Mouse (Mus musculus) right cerebral cortex, postnatal 25 days (tissue): ENCODE results near the gene Hip1.
"Not testable (repeated sequence)": the region's sequence is repeated elsewhere in the genome, so short reads cannot be mapped to it uniquely, and the experiment has no call there.

Experiments
- DNase-seq: peaks from one replicate; pipeline ENCODE4 v3.0.0; 2022

Gene Hip1

DNA sequence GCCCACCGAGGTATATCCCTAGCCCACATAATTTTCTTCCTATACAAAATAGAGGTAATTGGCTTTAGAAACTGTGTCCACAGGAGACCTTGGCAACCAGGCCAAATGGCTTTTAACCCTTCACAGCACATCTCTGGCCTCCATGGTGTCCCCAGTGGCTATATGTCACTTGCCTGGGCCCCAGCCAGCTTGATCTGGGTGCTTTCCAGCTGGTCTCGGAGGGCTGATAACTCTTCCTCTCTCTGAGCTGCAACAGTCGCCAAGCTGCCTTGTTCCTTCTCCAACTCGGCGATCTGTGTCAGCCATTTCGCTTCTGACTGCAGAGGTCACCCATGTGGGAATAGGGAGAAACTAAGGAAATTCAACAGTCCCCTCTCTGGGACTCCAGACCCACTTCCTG is 113.8 kb downstream of the Hip1 start:
- DNase-seq = no peak

GRCm38 (mm10) chr5:135428786-135429185 is 116.1 kb downstream of the Hip1 start:
- DNase-seq = no peak

- DNase-seq = no peak
Observed at GRCm38 (mm10) chr5:135410266-135410665, 134.7 kb downstream of the Hip1 start.

DNA sequence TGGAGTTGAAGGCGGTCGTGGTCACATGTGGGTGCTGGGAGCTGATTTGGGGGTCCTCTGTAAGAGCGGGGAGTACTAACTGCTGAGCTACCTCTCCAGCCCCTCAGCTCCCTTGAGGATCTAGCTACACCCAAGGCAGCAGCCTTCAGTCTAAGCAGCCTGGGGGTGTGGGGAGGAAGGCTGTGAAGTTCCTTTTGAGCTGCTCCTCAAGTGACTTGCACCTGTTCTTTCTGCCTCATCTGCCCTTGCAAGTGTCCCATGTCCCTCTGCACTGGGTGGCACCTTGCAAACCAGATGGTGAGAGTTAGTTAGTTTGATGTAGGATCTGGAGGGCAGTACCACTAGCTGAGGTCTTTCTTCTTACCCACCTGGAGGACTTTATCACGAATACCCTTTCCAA is 136.8 kb downstream of the Hip1 start:
- no peak for DNase-seq

DNA sequence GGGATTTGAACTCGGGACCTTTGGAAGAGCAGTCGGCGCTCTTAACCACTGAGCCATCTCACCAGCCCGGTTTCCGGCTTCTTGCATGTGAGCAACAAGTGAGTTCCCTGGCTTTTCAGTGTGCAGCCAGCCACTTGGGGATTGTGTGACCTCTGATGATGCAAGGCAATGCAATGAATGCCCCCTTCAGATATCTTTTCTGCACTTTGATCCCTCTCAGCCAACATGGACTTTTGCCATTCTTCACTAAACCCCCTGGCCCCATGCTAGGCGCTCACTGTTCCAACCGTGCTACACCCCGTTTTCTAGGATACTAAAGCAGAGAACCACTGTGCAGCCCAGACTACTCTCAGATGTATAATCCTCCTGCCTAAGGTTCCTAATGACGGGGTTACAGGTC is 139.5 kb downstream of the Hip1 start:
- no peak for DNase-seq

DNA sequence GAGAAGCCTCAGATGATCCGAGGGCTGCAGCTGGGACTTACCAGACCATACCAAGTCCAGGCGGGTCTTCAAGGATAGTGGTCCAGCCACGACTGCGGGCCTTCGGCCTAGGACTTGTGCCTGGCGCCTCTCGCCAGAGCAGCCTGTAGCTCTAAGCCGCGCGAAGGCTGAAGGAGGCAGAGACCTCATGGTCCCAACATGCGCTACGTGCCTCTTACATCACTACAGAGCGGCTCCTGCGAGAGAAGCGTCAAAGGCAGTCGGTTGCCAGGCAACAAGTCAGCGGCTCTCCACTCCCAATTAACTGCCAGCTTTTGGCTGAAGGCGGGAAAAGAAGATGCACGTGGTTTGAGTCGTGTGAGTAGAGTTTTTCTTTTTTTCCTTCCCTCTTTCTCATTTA is 140.3 kb downstream of the Hip1 start:
- DNase-seq = peak; percentile 75

- peak; percentile 66 for DNase-seq
Observed at GRCm38 (mm10) chr5:135400244-135400643, 144.7 kb downstream of the Hip1 start.

- no peak for DNase-seq
Observed at GRCm38 (mm10) chr5:135399382-135399781, 145.5 kb downstream of the Hip1 start.

DNA sequence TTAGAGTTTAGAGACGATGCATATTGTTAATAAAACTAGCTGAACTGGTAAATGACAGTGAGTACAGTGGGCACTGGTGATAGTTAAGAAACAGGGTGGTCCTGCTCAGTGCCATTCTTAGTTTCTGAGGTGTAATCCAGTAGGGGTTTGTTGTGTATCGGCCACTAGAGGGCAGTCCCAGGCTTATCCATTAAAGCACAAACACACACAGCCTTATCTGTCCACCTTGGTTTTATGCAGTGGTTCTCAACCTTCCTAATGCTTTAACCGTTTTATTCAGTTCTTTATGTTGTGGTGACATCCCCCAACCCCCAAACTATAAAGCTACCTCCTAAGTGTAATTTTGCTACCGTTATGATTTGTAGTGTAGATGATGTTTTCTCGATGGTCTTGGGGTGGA is 149.1 kb downstream of the Hip1 start:
- no peak for DNase-seq

DNA sequence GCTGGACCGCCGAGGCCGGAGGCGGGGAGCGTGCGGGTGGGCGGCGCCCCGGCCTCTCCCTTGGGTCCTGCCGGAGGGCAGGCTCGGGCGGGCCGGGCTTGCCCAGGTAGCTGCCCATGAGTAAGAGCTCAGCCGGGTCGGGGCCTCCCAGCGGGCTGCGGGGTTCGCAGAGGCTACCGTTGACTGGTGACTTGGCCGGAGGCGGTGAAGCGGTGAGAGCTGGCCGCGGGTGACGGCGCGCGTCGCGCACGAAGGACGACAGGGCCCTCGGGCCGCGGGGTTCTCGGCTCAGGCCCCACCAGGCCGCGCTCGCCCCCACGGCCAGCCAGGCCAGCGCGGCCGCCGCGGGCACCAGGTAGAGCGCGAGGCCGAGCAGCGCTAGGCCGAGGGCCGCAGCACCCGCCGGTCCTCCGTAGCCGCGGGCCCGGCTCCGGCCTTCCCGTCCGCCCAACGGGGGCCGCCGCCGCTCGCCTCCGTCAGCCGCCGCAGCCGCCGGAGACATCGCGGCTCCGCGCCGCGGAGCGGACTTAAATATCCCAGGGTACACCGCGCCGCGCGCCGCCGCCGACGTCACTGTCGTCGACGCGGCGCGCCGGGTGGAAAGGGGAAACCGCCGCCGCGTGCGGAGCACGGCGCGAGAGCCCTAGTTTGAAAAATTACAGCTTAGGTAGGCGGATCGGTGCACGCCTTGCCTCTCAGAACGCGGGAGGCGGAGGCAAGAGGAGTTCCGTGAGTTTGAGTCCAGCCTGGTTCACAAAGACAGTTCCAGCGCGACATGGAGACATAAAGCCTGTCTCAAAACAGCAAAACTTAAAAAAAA is 150.7 kb downstream of the Hip1 start, which contains the start of gene Pom121:
Pom121 (minus strand) TSS at position 543 of the 820 bp plus-strand sequence.
- DNase-seq = peak; percentile 84

- DNase-seq = no peak
Observed at GRCm38 (mm10) chr5:135383771-135384170, 161.1 kb downstream of the Hip1 start.

DNA sequence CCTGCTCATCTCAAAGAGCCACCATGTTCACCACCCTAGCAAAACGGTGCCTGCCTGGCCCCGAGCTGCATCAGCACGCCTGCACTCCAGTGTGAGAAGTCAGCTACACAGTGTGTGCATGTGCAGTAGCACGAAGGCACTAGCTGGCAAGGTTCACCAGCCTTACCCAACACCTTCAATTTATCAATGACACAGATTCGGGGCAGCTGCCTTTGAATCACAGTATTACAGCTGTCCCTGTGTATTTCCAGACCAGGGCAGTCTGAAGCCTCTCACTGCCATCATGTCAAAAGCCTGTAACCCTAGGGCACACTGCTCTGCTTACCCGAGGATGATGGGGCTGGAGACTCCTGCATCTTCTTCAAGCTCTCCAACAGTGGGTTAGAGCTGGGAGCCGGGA is 162.2 kb downstream of the Hip1 start:
- DNase-seq = no peak

DNA sequence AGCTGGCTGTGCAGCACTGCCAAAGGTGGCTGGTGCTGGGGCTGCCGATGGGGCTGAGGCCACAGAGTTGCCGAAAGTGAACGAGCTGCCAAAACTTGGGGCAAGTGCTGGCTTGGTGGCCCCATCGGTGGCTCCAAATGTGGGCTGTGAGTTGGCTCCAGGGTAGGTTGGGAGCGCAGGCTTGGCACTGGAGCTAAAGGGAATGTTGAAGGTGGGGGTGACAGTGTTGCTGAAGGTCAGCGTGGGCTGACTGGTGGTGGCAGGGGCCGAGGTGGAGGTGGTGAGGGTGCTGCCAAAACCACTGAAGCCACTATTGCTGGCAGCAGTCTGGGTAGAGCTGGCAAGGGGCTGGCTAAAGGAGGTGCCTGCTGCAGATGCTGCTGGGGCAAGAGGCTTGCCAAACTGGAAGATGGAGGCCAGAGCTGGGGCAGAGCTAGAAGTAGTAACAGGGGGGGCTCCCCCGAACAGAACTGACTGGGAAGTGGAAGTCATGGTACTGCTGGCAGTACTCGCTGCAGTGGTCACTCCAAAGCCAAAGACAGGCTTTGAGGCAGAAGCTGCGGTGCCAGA is 163.5 kb downstream of the Hip1 start:
- no peak for DNase-seq

DNA sequence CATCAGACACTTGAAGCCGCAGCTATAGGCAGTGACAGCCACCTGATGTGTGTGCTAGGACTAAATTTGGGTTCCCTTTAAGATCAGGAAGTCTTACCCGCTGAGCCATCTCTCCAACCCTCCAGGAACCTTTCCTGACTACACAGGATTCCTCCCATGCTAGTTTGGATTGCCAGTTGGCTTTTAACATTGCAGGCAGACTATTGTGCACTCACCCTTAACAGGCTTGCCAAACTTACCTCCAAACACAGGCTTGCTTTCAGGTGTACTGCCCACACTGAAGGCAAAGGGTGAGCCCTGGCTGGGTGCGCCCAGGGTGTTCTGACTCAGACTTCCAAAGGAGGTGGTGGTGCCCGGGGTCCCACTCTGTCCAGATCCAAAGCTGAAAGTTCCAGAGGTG is 164.2 kb downstream of the Hip1 start:
- DNase-seq = no peak

GRCm38 (mm10) chr5:135376341-135376740 is 168.6 kb downstream of the Hip1 start:
- DNase-seq = no peak

GRCm38 (mm10) chr5:135375167-135375566 is 169.8 kb downstream of the Hip1 start:
- no peak for DNase-seq

DNA sequence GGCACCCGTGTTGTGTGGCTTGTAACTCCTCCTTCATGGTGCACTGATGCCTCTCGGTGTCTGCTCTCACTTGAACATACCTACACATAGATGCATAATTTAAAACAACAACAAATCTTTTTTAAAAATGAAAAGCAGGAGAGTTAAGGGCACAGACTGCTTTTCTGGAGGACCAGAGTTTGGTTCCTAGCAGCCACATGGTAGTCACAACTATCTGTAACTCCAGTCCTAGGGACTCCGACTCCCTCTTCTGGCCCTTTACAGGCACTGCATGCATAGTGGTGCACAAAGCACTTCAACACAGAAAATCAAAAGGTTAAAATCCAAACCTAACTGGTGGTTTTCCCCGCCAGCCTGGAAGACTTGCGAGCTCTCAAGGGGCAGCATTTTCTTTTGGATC is 171.3 kb downstream of the Hip1 start:
- DNase-seq = no peak

DNA sequence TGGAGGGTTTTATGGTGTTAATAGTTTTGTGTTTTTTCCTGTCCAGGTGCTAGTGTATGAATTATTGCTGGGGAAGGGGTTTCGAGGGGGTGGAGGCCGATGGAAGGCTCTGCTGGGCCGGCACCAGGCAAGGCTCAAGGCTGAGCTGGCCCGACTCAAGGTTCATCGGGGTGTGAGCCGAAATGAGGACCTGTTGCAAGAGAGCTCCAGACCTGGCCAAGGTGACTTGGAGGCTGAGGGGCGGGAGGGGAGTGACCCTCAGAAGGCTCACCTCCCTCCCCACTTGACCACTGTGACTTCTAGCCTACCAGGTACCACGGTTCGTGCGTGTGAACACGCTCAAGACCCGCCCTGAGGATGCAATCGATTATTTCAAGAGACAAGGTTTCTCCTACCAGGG is 173.7 kb downstream of the Hip1 start:
- DNase-seq = no peak

DNA sequence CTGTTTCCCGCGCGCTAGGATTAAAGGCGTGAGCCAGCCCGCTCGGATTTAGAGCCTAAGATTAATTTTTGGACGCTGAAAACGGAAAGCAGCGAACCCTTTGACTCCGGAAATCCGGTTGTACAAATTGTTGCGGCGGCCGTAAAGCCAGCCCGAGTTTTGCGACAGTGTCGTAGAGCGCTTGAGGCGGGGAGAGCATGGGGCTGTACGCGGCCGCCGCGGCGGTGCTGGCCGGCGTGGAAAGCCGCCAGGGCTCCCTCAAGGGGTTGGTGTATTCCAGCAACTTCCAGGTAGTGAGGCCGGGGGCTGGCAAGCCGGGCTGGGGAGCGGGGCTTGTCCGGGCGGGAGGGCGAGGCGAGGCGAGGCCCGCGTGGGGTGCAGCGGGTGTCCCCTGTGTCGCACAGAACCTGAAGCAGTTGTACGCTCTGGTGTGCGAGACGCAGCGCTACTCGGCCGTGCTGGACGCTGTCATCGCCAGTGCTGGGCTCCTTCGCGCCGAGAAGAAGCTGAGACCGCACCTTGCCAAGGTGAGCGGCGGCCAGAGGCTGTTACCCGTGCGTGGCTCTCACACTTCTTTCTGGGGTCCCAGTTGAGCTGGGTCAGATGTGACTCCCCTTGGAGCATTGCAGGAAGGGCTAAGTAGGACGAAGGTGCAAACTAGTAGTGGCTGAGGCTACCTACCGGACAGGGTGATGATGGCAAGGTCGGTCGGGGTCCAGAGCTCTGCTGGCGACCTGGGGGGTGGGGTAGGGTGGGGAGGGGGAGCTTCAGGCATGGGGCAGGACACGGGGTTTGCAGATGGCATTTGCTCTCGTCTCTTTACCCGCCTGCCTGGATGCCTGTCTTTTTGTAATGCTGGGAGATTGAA is 174.9 kb downstream of the Hip1 start, which contains the start of gene Nsun5:
Nsun5 (plus strand) TSS at position 167 of the 868 bp plus-strand sequence.
- peak; percentile 93 for DNase-seq

DNA sequence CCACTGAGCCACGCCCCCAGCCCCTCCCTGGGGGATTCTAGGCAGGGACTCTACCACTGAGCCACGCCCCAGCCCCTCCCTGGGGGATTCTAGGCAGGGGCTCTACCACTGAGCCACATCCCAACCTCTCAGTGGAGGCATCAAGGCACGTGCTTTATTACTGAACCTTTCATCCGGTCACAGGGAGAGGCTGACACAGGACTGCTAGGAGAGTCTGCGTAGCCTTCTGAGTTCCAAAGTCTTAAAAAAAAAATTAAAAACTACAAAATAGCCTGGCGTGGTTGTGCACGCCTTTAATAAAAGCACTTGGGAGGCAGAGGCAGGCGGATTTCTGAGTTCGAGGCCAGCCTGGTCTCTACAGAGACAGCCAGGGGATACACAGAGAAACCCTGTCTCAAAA is 175.7 kb downstream of the Hip1 start:
- not testable (repeated sequence) for DNase-seq

DNA sequence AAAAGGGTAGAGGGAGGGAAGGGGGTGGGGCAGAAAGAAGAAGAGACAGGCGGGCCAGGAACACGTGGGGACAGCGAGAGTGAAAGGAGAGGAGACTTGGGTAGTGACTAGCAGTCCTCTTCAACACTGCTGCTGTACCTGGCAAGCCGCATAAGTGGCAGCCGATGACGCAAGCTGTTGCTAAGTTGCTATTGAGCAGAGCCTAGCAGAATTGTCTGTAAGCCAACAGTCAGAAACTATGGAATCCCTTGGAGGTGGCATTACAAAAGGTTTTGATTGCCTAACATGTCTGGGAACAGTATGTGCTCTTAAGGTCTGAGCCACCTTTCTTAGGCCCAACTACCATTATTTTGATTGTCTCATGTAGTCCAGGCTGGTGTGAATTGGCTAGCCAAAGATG is 176.6 kb downstream of the Hip1 start:
- DNase-seq = no peak

- DNase-seq = no peak
Observed at GRCm38 (mm10) chr5:135367841-135368240, 177.1 kb downstream of the Hip1 start.

DNA sequence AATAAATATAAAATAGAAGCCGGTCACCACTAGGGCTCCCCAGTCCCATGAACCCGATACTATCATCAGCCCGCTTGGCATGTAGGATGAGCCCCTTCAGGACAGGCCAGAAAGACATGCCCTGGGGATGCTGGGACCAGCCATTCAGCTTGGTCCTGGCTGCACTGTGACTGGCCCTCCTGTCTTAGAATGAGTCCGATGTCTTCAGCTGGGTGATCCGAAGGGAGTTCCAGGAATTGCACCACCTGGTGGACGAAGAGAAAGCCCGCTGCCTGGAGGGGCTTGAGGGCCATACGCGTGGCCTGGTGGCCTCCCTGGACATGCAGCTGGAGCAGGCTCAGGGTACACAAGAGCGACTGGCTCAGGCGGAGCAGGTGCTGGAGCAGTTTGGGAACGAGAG is 181.4 kb downstream of the Hip1 start:
- no peak for DNase-seq

DNA sequence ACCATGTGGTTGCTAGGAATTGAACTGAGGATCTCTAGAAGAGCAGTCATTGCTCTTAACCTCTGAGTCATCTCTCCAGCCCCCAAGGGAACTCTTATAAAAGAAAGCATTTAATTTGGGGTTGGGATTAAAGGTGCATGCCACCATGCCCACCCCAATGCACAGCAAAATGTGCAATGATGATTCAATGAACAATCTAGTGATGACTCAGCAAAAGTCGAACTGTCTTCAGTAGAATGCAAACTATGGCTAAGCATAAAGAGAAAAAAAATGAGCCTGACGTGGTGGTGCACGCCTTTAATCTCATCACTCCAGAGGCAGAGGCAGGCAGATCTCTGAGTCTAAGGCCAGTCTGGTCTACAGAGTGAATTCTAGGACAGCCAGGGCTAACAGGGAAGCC is 182.3 kb downstream of the Hip1 start:
- DNase-seq = no peak
